In genomic region chr4:114907951-114908828, GRCm38 (mm10) we compare ENCODE assay signal across 8 mouse cellular contexts. TPM values are rescaled to one million over a fixed set of nuclear protein-coding genes. Genes with fewer than 3 reads are reported as not detected.
DNase-seq lines count a peak whose midpoint lies in the region; ATAC-seq and TF ChIP-seq lines count a peak whose summit lies in the region.

No protein-coding gene starts in this region.

- H3ac ChIP-seq in myocyte (ENCODE audit: control insufficient read depth, insufficient read length): peak overlapping the region; percentile 72

- no peak for TF ChIP-seq POLR2A in bone marrow macrophage, adult 2 months (IDR thresholded peaks at IDR 0.05; ENCODE audit: borderline replicate concordance, low read depth, low read length)
- TF ChIP-seq POLR2A in myocyte (IDR thresholded peaks at IDR 0.05; ENCODE audit: insufficient read length, low read depth): no peak

- no peaks in the 10 kb centered on the region for H3K9me3 ChIP-seq in lung, embryonic 14.5 days (ENCODE audit: low read depth, low read length)
- no peaks in the 10 kb centered on the region for H3K9me3 ChIP-seq in heart, embryonic 12.5 days (replicated peaks)
- no peaks in the 10 kb centered on the region for H3K9me3 ChIP-seq in limb, embryonic 10.5 days (replicated peaks)

- H3K36me3 ChIP-seq in lung, embryonic 14.5 days (ENCODE audit: insufficient read depth): no peaks in the 10 kb centered on the region
- no peaks in the 10 kb centered on the region for H3K36me3 ChIP-seq in heart, embryonic 12.5 days
- no peaks in the 10 kb centered on the region for H3K36me3 ChIP-seq in limb, embryonic 10.5 days
- H3K36me3 ChIP-seq in myocyte (ENCODE audit: control insufficient read depth, insufficient read depth): no peaks in the 10 kb centered on the region

- H3K4me3 ChIP-seq in lung, embryonic 14.5 days (ENCODE audit: low read depth, low read length): peak overlapping the region; percentile 55
- peak overlapping the region; percentile 92 for H3K4me3 ChIP-seq in bone marrow macrophage, adult 2 months (ENCODE audit: insufficient read depth, low read length)
- H3K4me3 ChIP-seq in heart, embryonic 12.5 days: peak overlapping the region; percentile 68
- peak overlapping the region; percentile 57 for H3K4me3 ChIP-seq in limb, embryonic 10.5 days
- H3K4me3 ChIP-seq in myocyte: peak overlapping the region; percentile 69

- H3K79me2 ChIP-seq in myocyte (ENCODE audit: control insufficient read depth, insufficient read depth): no peaks in the 10 kb centered on the region

- H3K4me2 ChIP-seq in lung, embryonic 14.5 days: peak overlapping the region; percentile 88
- peak overlapping the region; percentile 98 for H3K4me2 ChIP-seq in heart, embryonic 12.5 days
- H3K4me2 ChIP-seq in myocyte (ENCODE audit: low read depth): peak overlapping the region; percentile 48

- no peak overlapping the region for H3K27ac ChIP-seq in lung, embryonic 14.5 days (ENCODE audit: low read depth)
- no peak overlapping the region for H3K27ac ChIP-seq in bone marrow macrophage, adult 2 months (ENCODE audit: insufficient read depth, low read depth, low read length)
- no peak overlapping the region for H3K27ac ChIP-seq in heart, embryonic 12.5 days (ENCODE audit: poor library complexity, severe bottlenecking)
- peak overlapping the region; percentile 77 for H3K27ac ChIP-seq in limb, embryonic 10.5 days

- no peaks in the 10 kb centered on the region for H3K4me1 ChIP-seq in lung, embryonic 14.5 days (ENCODE audit: insufficient read depth)
- H3K4me1 ChIP-seq in bone marrow macrophage, adult 2 months (ENCODE audit: control insufficient read depth, insufficient read depth, low read length): peaks cover 6% of the 10 kb centered on the region
- peaks cover 25% of the 10 kb centered on the region for H3K4me1 ChIP-seq in heart, embryonic 12.5 days (replicated peaks)
- peaks cover 39% of the 10 kb centered on the region for H3K4me1 ChIP-seq in limb, embryonic 10.5 days

- TF ChIP-seq CTCF in lung, embryonic 14.5 days (IDR thresholded peaks at IDR 0.05; ENCODE audit: low read depth): no peak
- TF ChIP-seq CTCF in bone marrow macrophage, adult 2 months (IDR thresholded peaks at IDR 0.05; ENCODE audit: low read depth, low read length): no peak

- WGBS in lung, embryonic 14.5 days: under 1% methylated on average over 103 of the region's 103 CpGs
- under 1% methylated on average over 96 of the region's 103 CpGs for WGBS in heart, embryonic 12.5 days
- WGBS in limb, embryonic 10.5 days: 1% methylated on average over 98 of the region's 103 CpGs

- ATAC-seq in lung, embryonic 14.5 days (ENCODE audit: insufficient read depth): peak; percentile 59
- ATAC-seq in heart, embryonic 12.5 days (ENCODE audit: insufficient number of reproducible peaks, low FRiP score): peak; percentile 49

- peak overlapping the region; percentile 52 for H3K9ac ChIP-seq in lung, embryonic 14.5 days
- peak overlapping the region; percentile 71 for H3K9ac ChIP-seq in heart, embryonic 12.5 days

- H3K27me3 ChIP-seq in lung, embryonic 14.5 days (ENCODE audit: insufficient read depth, low read length): peaks cover 100% of the 10 kb centered on the region
- H3K27me3 ChIP-seq in heart, embryonic 12.5 days (replicated peaks): peaks cover 98% of the 10 kb centered on the region
- peaks cover 100% of the 10 kb centered on the region for H3K27me3 ChIP-seq in limb, embryonic 10.5 days (ENCODE audit: low read depth, poor library complexity, severe bottlenecking)
- H3K27me3 ChIP-seq in myocyte (ENCODE audit: control insufficient read depth, insufficient read depth, insufficient read length): no peaks in the 10 kb centered on the region

- DNase-seq in lung, embryonic 14.5 days: peak; percentile 56
- no peak for DNase-seq in lung, postnatal 36 days
- DNase-seq in limb, embryonic 10.5 days (ENCODE audit: low spot score): peak; percentile 75
- DNase-seq in thymus, postnatal 10 days (ENCODE audit: low spot score in 2 of 2): peak; percentile 35 to 36
- DNase-seq in cerebellum, adult 11-12 months: no peak

TF ChIP-seq in myocyte, 11 proteins besides CTCF, POLR2A, EP300 and RAD21:
- TF ChIP-seq POLR2AphosphoS2 (IDR thresholded peaks at IDR 0.05; ENCODE audit: insufficient read length, low read depth) (no peak), SRF (IDR thresholded peaks at IDR 0.05; ENCODE audit: control insufficient read depth, insufficient read length, low read depth) (no peak), E2F4 (IDR thresholded peaks at IDR 0.05; ENCODE audit: insufficient read depth) (no peak), MYOD1 (IDR thresholded peaks at IDR 0.05; ENCODE audit: control insufficient read depth in 1 of 3, insufficient read length in 2 of 3, low read depth in 2 of 3) (no peak), MYOG (IDR thresholded peaks at IDR 0.05; ENCODE audit: control insufficient read depth in 1 of 3, insufficient read depth in 1 of 3, insufficient read length in 2 of 3, low read depth in 2 of 3) (no peak), USF1 (IDR thresholded peaks at IDR 0.05; ENCODE audit: low read depth) (no peak)

RNA-seq across cellular contexts. Expression of gene Foxd2, which starts 0.5 kb away (rescaled TPM):
- polyA plus RNA-seq in lung, embryonic 14.5 days (2014; fragmentation: Nextera tagmentation; extraction: Ambion mirVana): 0.16 and 0.32 TPM in 2 replicates
- polyA plus RNA-seq in bone marrow macrophage, adult 2 months (2012; ENCODE audit: insufficient read depth, insufficient read length, missing spikeins): 0.72 and 0.98 TPM in 2 replicates
- polyA plus RNA-seq in heart, embryonic 12.5 days (2016; fragmentation: Nextera tagmentation; extraction: Ambion mirVana): 0.09 TPM in 1 of 2 replicates, not detected in the other
- polyA plus RNA-seq in limb, embryonic 10.5 days (2016; fragmentation: Nextera tagmentation; extraction: Ambion mirVana): 0.81 and 1.1 TPM in 2 replicates
- 0.65 TPM for polyA plus RNA-seq in myocyte (2012; fragmentation: generic; extraction: Trizol)

RNA-seq across cellular contexts. Expression of gene Foxe3, which starts 17.6 kb away (rescaled TPM):
- not detected in 2 replicates for polyA plus RNA-seq in lung, embryonic 14.5 days (2014; fragmentation: Nextera tagmentation; extraction: Ambion mirVana)
- polyA plus RNA-seq in bone marrow macrophage, adult 2 months (2012; ENCODE audit: insufficient read depth, insufficient read length, missing spikeins): not detected in 2 replicates
- not detected in 2 replicates for polyA plus RNA-seq in heart, embryonic 12.5 days (2016; fragmentation: Nextera tagmentation; extraction: Ambion mirVana)
- polyA plus RNA-seq in limb, embryonic 10.5 days (2016; fragmentation: Nextera tagmentation; extraction: Ambion mirVana): not detected in 2 replicates
- polyA plus RNA-seq in myocyte (2012; fragmentation: generic; extraction: Trizol): not detected

Comparison
In these comparisons a context has a peak if more than half of its experiments do, and no peak if none do; other contexts are left out.
1. DNase-seq: peak in lung, embryonic 14.5 days (single experiment), limb, embryonic 10.5 days (single experiment) and thymus, postnatal 10 days (2 of 2); none in lung, postnatal 36 days (single experiment) and cerebellum, adult 11-12 months (single experiment).
2. H3K4me2 ChIP-seq: peak in every context shown above with its lines; median percentile 98 in heart, embryonic 12.5 days; 88 in lung, embryonic 14.5 days; 48 in myocyte.
3. Peak in every context shown above with its lines, with median percentiles within 50 percentile points of each other: H3K4me3 ChIP-seq.